Mouse (Mus musculus) kidney, adult 2 months (tissue): ENCODE measurements around the gene Cd248. TPM values are rescaled to one million over a fixed set of nuclear protein-coding genes. Genes with fewer than 3 reads are reported as not detected.

ENCODE experiments used
- DNase-seq: peaks from one replicate; pipeline ENCODE4 v3.0.0; 2021
- H3K27ac ChIP-seq: fragments of 200-500 bp; 2 replicates; pipeline ENCODE4 v1.5.1; 2012; ENCODE audit warnings: low read depth, low read length, control low read depth, inconsistent platforms; ENCODE audit not compliant: insufficient read depth
- H3K27me3 ChIP-seq: fragments of 200-500 bp; replicated peaks from 2 replicates; pipeline ENCODE4 v1.6.1; 2012; ENCODE audit warnings: mild to moderate bottlenecking, moderate library complexity, low read length, inconsistent platforms; ENCODE audit not compliant: control insufficient read depth, insufficient read depth
- H3K36me3 ChIP-seq: fragments of 200-500 bp; 2 replicates; pipeline ENCODE4 v1.6.1; 2012; ENCODE audit warnings: mild to moderate bottlenecking, moderate library complexity, low read length, inconsistent platforms; ENCODE audit not compliant: control insufficient read depth, insufficient read depth
- H3K4me1 ChIP-seq: fragments of 200-500 bp; 2 replicates; pipeline ENCODE4 v1.6.1; 2011; ENCODE audit warnings: low read length; ENCODE audit not compliant: control insufficient read depth, insufficient read depth
- H3K4me3 ChIP-seq: fragments of 200-500 bp; 2 replicates; pipeline ENCODE4 v1.5.1; 2011; ENCODE audit warnings: mild to moderate bottlenecking, low read depth, low read length, control low read depth; ENCODE audit not compliant: insufficient read depth
- CTCF ChIP-seq: fragments of 200-500 bp; conservative IDR thresholded peaks from 2 replicates; pipeline ENCODE4 v1.5.1; 2011; ENCODE audit warnings: low read depth, mild to moderate bottlenecking, control low read depth, low read length, moderate library complexity, mixed read lengths; ENCODE audit not compliant: insufficient read depth, insufficient read length
- POLR2A ChIP-seq: fragments of 200-500 bp; IDR thresholded peaks from one replicate; pipeline ENCODE4 v1.6.1; 2011; ENCODE audit warnings: low read depth, low read length, control low read depth
- WGBS: fragments of 180-500 bp; shearing (Covaris S2); methylation state at CpG from one replicate; pipeline ENCODE4 v1.1.7; 2018; 5-methylcytosine and 5-hydroxymethylcytosine counted together
- polyA plus RNA-seq: library from polyadenylated mRNA; depleted of rRNA; stranded (reverse); fragments of >200 nt; gene quantifications from 2 replicates; pipeline ENCODE4 v1.2.3, GENCODE M21; 2012; rRNA removed

Cd248 gene
- polyA plus RNA-seq, 1 experiment, result 10.8 TPM

- Histone ChIP-seq H3K36me3 (no peaks in the 10 kb centered on the region), H3K4me3 (no peak overlapping the region), H3K27ac (peak overlapping the region; percentile 57; the same call in 1 of the 2 replicates), H3K4me1 (peaks cover 17% of the 10 kb centered on the region; the same call in 1 of the 2 replicates), H3K27me3 (no peaks in the 10 kb centered on the region)
- 71% methylated on average over 19 of the region's 19 CpGs for WGBS
- DNase-seq, result no peak
- no peak for TF ChIP-seq POLR2A
- 0 out of 2 replicates have a peak, but pooled peaks have one; percentile 27 for TF ChIP-seq CTCF
Measured at GRCm38 (mm10) chr19:5109659-5110453, 42.0 kb downstream of the Cd248 start.

GRCm38 (mm10) chr19:5113783-5114182 is 45.9 kb downstream of the Cd248 start:
- Histone ChIP-seq H3K27ac (no peak overlapping the region), H3K4me1 (no peaks in the 10 kb centered on the region), H3K27me3 (no peaks in the 10 kb centered on the region), H3K36me3 (no peaks in the 10 kb centered on the region), H3K4me3 (no peak overlapping the region)
- 95% methylated on average over 7 of the region's 7 CpGs for WGBS
- TF ChIP-seq POLR2A, result no peak
- no peak for TF ChIP-seq CTCF
- no peak for DNase-seq

GRCm38 (mm10) chr19:5117494-5118383 is 49.9 kb downstream of the Cd248 start:
- DNase-seq, result peak; percentile 91
- H3K4me1 ChIP-seq, result no peaks in the 10 kb centered on the region
- H3K36me3 ChIP-seq, result no peaks in the 10 kb centered on the region
- TF ChIP-seq POLR2A, result no peak
- peak; percentile 80 for TF ChIP-seq CTCF
- peak overlapping the region; percentile 71 for H3K4me3 ChIP-seq
- no peaks in the 10 kb centered on the region for H3K27me3 ChIP-seq
- peak overlapping the region; percentile 69 for H3K27ac ChIP-seq
- 3% methylated on average over 81 of the region's 83 CpGs for WGBS

GRCm38 (mm10) chr19:5118384-5118698 is 50.5 kb downstream of the Cd248 start, which contains the start of gene Klc2:
Klc2 (minus strand) TSS chr19:5118560.
- 2% methylated on average over 18 of the region's 18 CpGs for WGBS
- no peak for DNase-seq
- no peak for TF ChIP-seq POLR2A
- TF ChIP-seq CTCF, result no peak
- no peaks in the 10 kb centered on the region for H3K4me1 ChIP-seq
- no peaks in the 10 kb centered on the region for H3K36me3 ChIP-seq
- H3K4me3 ChIP-seq, result peak within 1 kb of the TSS; percentile 71
- peak within 1 kb of the TSS; percentile 69 for H3K27ac ChIP-seq
- H3K27me3 ChIP-seq, result no peaks in the 10 kb centered on the region

Other genes with a start within 250 kb of the Cd248 start
- 144 and 192 TPM in 2 replicates for gene Ccs, start 228.7 kb upstream of the Cd248 start, polyA plus RNA-seq
- gene Ccdc87, start 228.7 kb upstream of the Cd248 start, polyA plus RNA-seq, result 0.08 and 0.15 TPM in 2 replicates
- gene Ctsf, start 212.9 kb upstream of the Cd248 start, polyA plus RNA-seq, result 150 and 249 TPM in 2 replicates
- 0.61 and 13.4 TPM in 2 replicates for gene Actn3, start 190.2 kb upstream of the Cd248 start, polyA plus RNA-seq
- gene Zdhhc24, start 189.4 kb upstream of the Cd248 start, polyA plus RNA-seq, result 19.8 and 26.9 TPM in 2 replicates
- 10.4 and 10.6 TPM in 2 replicates for gene Bbs1, start 161.4 kb upstream of the Cd248 start, polyA plus RNA-seq
- gene Dpp3, start 139.8 kb upstream of the Cd248 start, polyA plus RNA-seq, result 73.8 and 84.4 TPM in 2 replicates
- gene Peli3, start 125.0 kb upstream of the Cd248 start, polyA plus RNA-seq, result 2.7 and 3.6 TPM in 2 replicates
- 47.6 and 55.2 TPM in 2 replicates for gene Mrpl11, start 105.9 kb upstream of the Cd248 start, polyA plus RNA-seq
- 0.05 and 0.23 TPM in 2 replicates for gene Npas4, start 77.8 kb upstream of the Cd248 start, polyA plus RNA-seq
- 14.2 and 14.4 TPM in 2 replicates for gene Slc29a2, start 44.2 kb upstream of the Cd248 start, polyA plus RNA-seq
- gene B4gat1, start 29.3 kb upstream of the Cd248 start, polyA plus RNA-seq, result 45.0 and 50.6 TPM in 2 replicates
- gene AC124502.3, start 29.2 kb upstream of the Cd248 start, polyA plus RNA-seq, result 0.46 and 0.66 TPM in 2 replicates
- 36.5 and 38.7 TPM in 2 replicates for gene Brms1, start 26.7 kb upstream of the Cd248 start, polyA plus RNA-seq
- gene Rin1, start 17.6 kb upstream of the Cd248 start, polyA plus RNA-seq, result 2.8 and 4.7 TPM in 2 replicates
- 4.9 and 5.6 TPM in 2 replicates for gene Tmem151a, start 17.5 kb downstream of the Cd248 start, polyA plus RNA-seq
- 258 and 297 TPM in 2 replicates for gene Yif1a, start 20.5 kb downstream of the Cd248 start, polyA plus RNA-seq
- gene Cnih2, start 30.4 kb downstream of the Cd248 start, polyA plus RNA-seq, result 0.36 and 0.37 TPM in 2 replicates
- gene Rab1b, start 39.0 kb downstream of the Cd248 start, polyA plus RNA-seq, result 246 and 280 TPM in 2 replicates
- gene Klc2, start 50.5 kb downstream of the Cd248 start, polyA plus RNA-seq, result 38.8 and 46.0 TPM in 2 replicates
- gene Pacs1, start 205.0 kb downstream of the Cd248 start, polyA plus RNA-seq, result 14.3 and 16.1 TPM in 2 replicates
- gene Sf3b2, start 227.4 kb downstream of the Cd248 start, polyA plus RNA-seq, result 95.8 and 109 TPM in 2 replicates
- gene Gal3st3, start 230.3 kb downstream of the Cd248 start, polyA plus RNA-seq, result 0.28 and 0.43 TPM in 2 replicates